Mouse (Mus musculus) gastrocnemius, adult 2 months (tissue): ENCODE data around the gene Camk1d. TPM values are rescaled to one million over a fixed set of nuclear protein-coding genes. Genes with fewer than 3 reads are reported as not detected.

ENCODE experiments used
- DNase-seq: peaks from one replicate; pipeline ENCODE4 v3.0.0; 2022
- H3K27ac ChIP-seq: fragments of 200-600 bp; 2 replicates; pipeline ENCODE4 v1.8.1; 2022; ENCODE audit warnings: mild to moderate bottlenecking
- H3K4me3 ChIP-seq: fragments of 200-600 bp; 2 replicates; pipeline ENCODE4 v1.8.1; 2022; ENCODE audit warnings: mild to moderate bottlenecking, moderate library complexity
- CTCF ChIP-seq: fragments of 200-600 bp; IDR thresholded peaks from 2 replicates; pipeline ENCODE4 v1.8.1; 2022; ENCODE audit warnings: antibody characterized with exemption, mild to moderate bottlenecking, moderate library complexity
- intact Hi-C: fragments of 180-260 bp; cut with DNase I; formaldehyde crosslinking; loops from one replicate; pipeline ENCODE4 v1.15.1; 2025
- total RNA-seq, 2 experiments: library from RNA; stranded (reverse); gene quantifications; 2 replicates each; pipeline ENCODE4 v1.2.3; 2021

The Camk1d gene
- total RNA-seq, 2 experiments from 2014 or later = 1.6 TPM

- Histone ChIP-seq H3K4me3 (no peak overlapping the region), H3K27ac (no peak overlapping the region)
- intact Hi-C loops = no loop called here
- TF ChIP-seq CTCF = no peak
- no peak for DNase-seq
These were observed 399.0 kb downstream of the Camk1d start for GRCm38 (mm10) chr2:5315291-5315828.

GRCm38 (mm10) chr2:5314530-5315166 is 399.7 kb downstream of the Camk1d start:
- no peak overlapping the region for H3K27ac ChIP-seq
- no peak overlapping the region for H3K4me3 ChIP-seq
- TF ChIP-seq CTCF = no peak
- no peak for DNase-seq
- intact Hi-C loops = no loop called here

- no peak for DNase-seq
- H3K4me3 ChIP-seq = no peak overlapping the region
- intact Hi-C loops = no loop called here
- no peak for TF ChIP-seq CTCF
- no peak overlapping the region for H3K27ac ChIP-seq
These were observed 409.2 kb downstream of the Camk1d start for GRCm38 (mm10) chr2:5305156-5305555.

- H3K4me3 ChIP-seq = no peak overlapping the region
- TF ChIP-seq CTCF = no peak
- no peak for DNase-seq
- intact Hi-C loops = no loop called here
- no peak overlapping the region for H3K27ac ChIP-seq
These were observed 409.9 kb downstream of the Camk1d start for GRCm38 (mm10) chr2:5304451-5304850.

GRCm38 (mm10) chr2:5301286-5301685 is 413.0 kb downstream of the Camk1d start:
- no peak for TF ChIP-seq CTCF
- Histone ChIP-seq H3K4me3 (no peak overlapping the region), H3K27ac (no peak overlapping the region)
- intact Hi-C loops = no loop called here
- no peak for DNase-seq

- Histone ChIP-seq H3K4me3 (no peak overlapping the region), H3K27ac (no peak overlapping the region)
- intact Hi-C loops = no loop called here
- no peak for TF ChIP-seq CTCF
- peak; percentile 63 for DNase-seq
These were observed 416.2 kb downstream of the Camk1d start for GRCm38 (mm10) chr2:5298071-5298470.

GRCm38 (mm10) chr2:5296749-5297545 is 417.4 kb downstream of the Camk1d start:
- H3K4me3 ChIP-seq = no peak overlapping the region
- intact Hi-C loops = no loop called here
- H3K27ac ChIP-seq = no peak overlapping the region
- TF ChIP-seq CTCF = no peak
- no peak for DNase-seq

GRCm38 (mm10) chr2:5295098-5295497 is 419.2 kb downstream of the Camk1d start:
- TF ChIP-seq CTCF = no peak
- intact Hi-C loops = no loop called here
- H3K4me3 ChIP-seq = no peak overlapping the region
- no peak for DNase-seq
- H3K27ac ChIP-seq = no peak overlapping the region

GRCm38 (mm10) chr2:5294451-5294850 is 419.9 kb downstream of the Camk1d start:
- TF ChIP-seq CTCF = no peak
- Histone ChIP-seq H3K27ac (no peak overlapping the region), H3K4me3 (no peak overlapping the region)
- DNase-seq = no peak
- intact Hi-C loops = no loop called here

- no peak for DNase-seq
These were observed 425.7 kb downstream of the Camk1d start for GRCm38 (mm10) chr2:5288593-5288992.

GRCm38 (mm10) chr2:5287044-5287380 is 427.3 kb downstream of the Camk1d start:
- intact Hi-C loops = no loop called here
- Histone ChIP-seq H3K27ac (no peak overlapping the region; the same call in 1 of the 2 replicates), H3K4me3 (no peak overlapping the region)
- DNase-seq = no peak
- no peak for TF ChIP-seq CTCF

More at GRCm38 (mm10) chr2:5288593-5288992, 425.7 kb downstream of the Camk1d start:
- no peak for TF ChIP-seq CTCF
- intact Hi-C loops = no loop called here
- Histone ChIP-seq H3K27ac (no peak overlapping the region), H3K4me3 (no peak overlapping the region)

- no peak for TF ChIP-seq CTCF
- no peak for DNase-seq
- H3K27ac ChIP-seq = peak overlapping the region; percentile 25; the same call in 1 of the 2 replicates
These were observed 427.9 kb downstream of the Camk1d start for GRCm38 (mm10) chr2:5286189-5287043.

More at GRCm38 (mm10) chr2:5286189-5287043, 427.9 kb downstream of the Camk1d start:
- intact Hi-C loops = no loop called here
- H3K4me3 ChIP-seq = no peak overlapping the region
